Mouse (Mus musculus) liver, embryonic 14.5 days (tissue): ENCODE data around the gene 2610028H24Rik.

Experiments
- CTCF ChIP-seq: IDR thresholded peaks from 2 replicates; pipeline ENCODE4 v1.5.1; 2016; ENCODE audit warnings: antibody characterized with exemption, low read depth, control low read depth
- EP300 ChIP-seq: IDR thresholded peaks from 2 replicates; pipeline ENCODE4 v1.6.1; 2016; ENCODE audit warnings: antibody characterized with exemption, low read depth

DNA sequence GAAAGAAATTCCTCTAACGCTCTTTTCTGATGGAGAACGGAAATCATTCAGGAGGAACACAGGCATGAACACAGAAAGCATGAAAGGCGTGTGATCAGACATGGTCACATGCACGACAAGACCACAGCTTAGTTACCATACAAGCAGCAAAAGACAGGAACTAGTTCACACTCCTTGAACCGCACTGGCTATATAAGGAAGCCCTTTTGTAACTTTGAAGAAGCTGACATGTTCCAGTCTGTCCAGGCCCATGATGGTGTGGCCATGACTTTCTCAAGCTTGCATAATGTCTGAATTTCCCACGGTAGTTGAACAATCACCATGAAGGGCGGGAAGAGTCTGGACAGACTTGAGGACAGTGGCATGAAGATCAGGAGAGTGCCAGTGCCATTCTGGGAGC is 23.2 kb upstream of the 2610028H24Rik start:
- TF ChIP-seq CTCF (no peak), EP300 (no peak)
